Mouse (Mus musculus): ENCODE results near the gene Rpl6.
A peak's percentile ranks its signal among the peaks of the same experiment; 100 is the strongest.
"Not testable (repeated sequence)": the region's sequence is repeated elsewhere in the genome, so short reads cannot be mapped to it uniquely, and the experiment has no call there.

The Rpl6 gene

DNA sequence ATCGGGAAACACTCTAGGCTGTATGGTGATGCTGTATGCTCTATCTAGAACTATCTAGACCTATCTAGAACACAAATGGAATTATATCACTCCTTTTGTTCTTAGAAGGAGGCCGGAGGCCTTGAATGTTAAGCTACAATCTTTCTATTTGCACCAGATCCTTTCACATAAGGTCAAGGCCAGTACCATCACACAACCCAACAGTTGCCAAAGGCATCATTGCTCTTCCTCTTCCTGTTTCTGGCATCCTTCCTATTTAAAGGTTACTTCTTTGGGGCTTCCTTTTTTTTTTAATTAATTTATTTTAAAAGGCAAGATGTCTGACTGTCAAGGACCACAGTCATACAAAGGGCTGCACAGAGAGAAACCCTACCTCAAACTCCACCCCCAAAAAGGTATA is 6.9 kb upstream of the Rpl6 start:
- no peak for DNase-seq (ENCODE audit: low spot score)

DNA sequence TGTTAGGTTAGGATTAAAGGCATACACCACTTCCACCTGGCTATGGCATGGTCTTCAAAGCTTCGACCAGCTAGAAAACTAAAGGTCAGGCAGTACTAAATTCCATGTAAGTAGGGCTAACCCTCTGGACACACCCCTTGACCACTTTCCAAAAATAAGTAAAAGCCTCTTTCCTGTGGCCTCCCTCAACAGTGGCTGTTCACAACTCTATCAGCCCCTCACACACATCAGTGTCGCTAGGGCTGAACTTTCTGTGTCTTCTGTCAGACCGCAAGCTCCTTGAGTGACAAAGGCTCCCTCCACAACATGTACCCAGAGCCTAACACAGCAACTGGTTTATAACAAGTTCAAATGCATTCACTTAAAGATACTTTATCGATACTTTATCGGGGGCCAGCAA is 5.9 kb upstream of the Rpl6 start:
- DNase-seq (ENCODE audit: low spot score) = no peak

- no peak for DNase-seq (ENCODE audit: low spot score)
These were observed 2.5 kb upstream of the Rpl6 start for GRCm38 (mm10) chr5:121201739-121202138.

GRCm38 (mm10) chr5:121202467-121202866 is 1.8 kb upstream of the Rpl6 start:
- no peak for DNase-seq (ENCODE audit: low spot score)

- not testable (repeated sequence) for DNase-seq (ENCODE audit: low spot score)
These were observed 1.4 kb downstream of the Rpl6 start for GRCm38 (mm10) chr5:121205537-121206130.

- DNase-seq (ENCODE audit: low spot score) = no peak
These were observed 2.3 kb downstream of the Rpl6 start for GRCm38 (mm10) chr5:121206540-121206939.

DNA sequence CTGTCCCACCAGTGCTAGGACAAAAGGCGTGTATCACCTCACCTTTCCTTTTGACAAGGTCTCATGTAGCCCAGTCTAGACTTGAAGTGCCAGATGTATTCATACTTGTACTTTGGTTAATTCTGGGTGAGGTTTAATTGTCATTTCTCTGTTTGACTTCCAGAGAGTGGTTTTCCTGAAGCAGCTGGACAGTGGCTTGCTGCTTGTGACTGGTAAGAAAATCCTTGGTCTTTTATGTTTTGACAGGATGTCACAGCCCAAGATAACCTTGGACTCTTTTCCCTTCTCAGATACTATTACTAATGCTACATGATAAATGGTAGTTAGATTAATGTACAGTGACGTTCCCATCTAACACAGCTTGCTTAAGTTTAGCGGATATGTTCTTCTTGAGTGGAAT is 2.7 kb downstream of the Rpl6 start:
- no peak for DNase-seq (ENCODE audit: low spot score)

DNA sequence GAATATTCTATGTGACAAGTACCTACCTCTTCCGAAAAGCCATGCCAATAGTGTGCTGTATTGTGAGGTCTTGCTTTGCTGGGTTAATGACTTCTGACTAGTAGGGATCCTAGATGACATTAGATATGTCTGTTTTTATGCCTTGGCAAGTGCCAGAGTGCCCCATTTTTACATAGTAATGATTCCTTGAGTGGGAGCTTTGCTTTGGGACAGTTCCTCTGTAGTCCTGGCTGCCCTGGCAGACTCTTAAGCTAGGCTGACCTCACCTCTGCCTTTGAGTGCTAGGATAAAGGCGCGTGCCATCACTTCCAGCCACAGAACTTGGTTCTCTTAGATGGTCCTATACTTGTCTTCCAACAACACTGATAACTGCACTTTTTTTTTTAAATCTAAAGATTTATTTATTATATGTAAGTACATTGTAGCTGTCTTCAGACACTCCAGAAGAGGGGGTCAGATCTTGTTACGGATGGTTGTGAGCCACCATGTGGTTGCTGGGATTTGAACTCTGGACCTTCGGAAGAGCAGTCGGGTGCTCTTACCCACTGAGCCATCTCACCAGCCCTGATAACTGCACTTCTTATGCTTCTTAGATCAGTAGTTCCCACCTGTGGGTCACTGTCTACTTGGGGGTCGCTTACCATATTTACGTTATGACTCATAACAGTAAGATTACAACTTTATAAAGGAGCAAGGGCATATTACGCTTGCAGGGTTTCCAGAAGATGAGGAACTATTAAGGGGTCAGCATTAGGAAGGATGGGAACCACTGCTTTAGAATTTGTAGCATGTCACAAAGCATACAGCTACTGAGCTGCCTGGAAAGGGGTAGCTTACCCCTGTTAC is 5.7 kb downstream of the Rpl6 start:
- no peak for DNase-seq (ENCODE audit: low spot score)

GRCm38 (mm10) chr5:121210601-121210924 is 6.3 kb downstream of the Rpl6 start:
- no peak for DNase-seq (ENCODE audit: low spot score)

- DNase-seq (ENCODE audit: low spot score) = no peak
These were observed 7.8 kb downstream of the Rpl6 start for GRCm38 (mm10) chr5:121212108-121212507.

DNA sequence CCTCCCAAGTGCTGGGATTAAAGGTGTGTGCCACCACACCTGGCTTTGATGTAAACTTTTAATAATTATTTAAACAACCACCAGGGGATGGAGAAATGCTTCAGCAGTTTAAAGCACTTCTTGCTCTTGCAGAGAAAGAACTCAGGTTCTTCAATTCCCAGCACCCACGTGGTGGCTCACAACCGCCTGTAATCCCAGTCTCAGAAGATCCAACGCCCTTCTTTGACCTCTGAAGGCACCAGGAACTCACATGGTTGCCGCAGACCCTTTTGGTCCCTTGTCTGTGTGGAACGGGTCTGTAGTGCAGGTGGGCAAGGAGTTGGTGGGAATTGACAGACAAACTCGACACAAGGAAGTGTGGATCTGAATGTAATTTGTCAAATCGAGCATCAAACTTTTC is 10.4 kb downstream of the Rpl6 start:
- DNase-seq (ENCODE audit: low spot score) = no peak

DNA sequence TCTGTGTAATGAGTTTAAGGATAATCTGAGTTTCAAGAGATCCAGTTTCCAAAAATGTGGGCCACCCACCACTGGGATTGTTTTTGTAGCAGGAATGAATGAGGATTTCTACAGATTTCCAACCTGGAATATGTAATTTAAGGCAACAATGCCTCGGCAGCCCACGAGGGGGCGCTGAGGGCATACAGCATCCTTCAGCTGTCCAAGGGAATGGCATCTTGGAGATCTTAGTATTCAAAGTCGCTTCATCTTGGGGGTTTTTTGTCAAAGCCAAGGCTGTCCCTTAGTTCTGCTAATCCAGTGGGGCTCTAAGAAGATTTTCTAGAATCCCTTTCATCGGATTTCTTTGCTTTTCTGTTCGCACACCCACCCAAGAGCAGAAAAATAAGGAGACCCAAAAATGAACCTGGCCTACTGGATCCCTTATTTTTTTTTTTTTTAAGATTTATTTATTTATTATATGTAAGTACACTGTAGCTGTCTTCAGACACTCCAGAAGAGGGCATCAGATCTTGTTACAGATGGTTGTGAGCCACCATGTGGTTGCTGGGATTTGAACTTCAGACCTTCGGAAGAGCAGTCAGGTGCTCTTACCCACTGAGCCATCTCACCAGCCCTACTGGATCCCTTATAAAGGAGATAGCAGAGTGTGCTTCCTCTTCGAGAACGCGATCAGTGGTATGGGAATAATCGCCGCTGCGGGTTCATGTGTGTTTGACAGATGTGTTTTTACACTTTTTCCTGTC is 11.3 kb downstream of the Rpl6 start:
- DNase-seq (ENCODE audit: low spot score) = peak; percentile 81

DNA sequence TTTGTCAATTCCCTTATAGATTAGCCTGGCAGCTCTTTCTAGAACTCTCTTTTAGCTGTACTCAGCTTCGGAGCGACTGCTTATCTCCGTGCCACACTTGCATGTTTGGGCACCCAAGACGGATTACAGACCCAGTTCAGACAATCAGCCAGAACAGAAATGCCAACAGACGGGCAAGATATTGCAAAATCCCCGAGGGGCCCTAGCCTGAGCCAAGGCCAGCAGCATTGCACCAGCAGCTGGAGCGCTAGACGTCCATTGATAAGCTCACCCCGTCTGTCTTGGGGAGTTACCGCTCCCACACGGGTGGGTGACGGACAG is 11.8 kb downstream of the Rpl6 start:
- DNase-seq (ENCODE audit: low spot score) = no peak

GRCm38 (mm10) chr5:121216584-121217312 is 12.5 kb downstream of the Rpl6 start:
- DNase-seq (ENCODE audit: low spot score) = not testable (repeated sequence)

GRCm38 (mm10) chr5:121217313-121217634 is 13.0 kb downstream of the Rpl6 start:
- DNase-seq (ENCODE audit: low spot score) = no peak

DNA sequence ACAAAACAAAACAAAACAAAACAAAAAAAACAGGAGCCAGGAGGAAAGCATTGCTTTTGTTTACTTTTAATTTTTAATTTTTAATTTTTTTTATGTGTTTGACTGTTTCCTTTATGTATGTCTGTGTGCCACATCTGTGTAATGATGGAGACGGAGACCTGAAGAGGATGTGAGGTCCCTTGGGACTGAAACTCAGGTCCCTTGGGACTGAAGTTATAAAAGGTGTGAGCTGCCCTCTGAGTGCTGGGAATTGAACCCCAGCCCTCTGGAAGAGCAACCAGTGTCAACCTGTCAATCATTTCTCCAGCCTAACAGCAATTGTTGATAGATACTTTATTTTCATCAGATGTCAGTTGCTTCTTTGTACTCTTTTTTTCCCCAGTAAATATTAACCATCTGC is 14.9 kb downstream of the Rpl6 start:
- no peak for DNase-seq (ENCODE audit: low spot score)

DNA sequence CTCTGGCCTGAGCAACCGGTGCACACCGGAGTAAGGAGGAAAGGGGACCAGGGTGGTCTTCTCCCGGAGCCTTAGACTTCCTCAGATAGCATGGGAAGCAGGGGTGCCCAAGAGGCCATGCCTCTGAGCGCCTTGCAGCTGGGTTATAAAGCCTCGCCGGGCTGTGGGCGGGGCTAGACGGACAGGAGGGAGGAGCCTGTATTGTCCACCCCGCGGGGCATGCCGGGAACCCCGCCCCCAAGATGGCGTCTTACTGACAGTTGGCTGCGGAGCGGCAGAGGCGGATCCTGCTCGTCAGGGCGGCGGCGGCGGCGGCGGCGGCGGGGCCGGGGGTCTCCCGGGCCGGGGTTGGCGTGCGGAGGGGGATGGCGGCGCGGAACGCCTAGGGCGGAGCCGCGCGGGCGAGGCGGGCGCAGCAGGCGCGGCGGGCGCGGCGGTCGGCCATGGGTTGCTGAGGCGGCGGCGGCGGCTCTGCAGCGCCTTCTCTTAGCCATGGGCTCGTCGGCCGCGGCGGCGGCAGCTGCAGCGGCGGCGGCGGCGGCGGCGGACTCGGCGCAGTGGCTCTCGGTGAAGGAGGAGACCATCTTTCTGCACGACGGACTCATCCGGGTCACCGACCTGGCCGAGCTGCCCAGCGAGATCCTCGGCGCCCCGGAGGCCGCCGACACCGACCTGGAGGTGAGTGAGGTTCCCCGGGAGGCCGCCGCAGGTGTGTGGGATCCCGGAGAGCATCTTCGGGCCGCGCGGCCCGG is 15.9 kb downstream of the Rpl6 start, which contains the start of gene Hectd4:
Hectd4 (plus strand) TSS at position 240 of the 752 bp plus-strand sequence.
- DNase-seq (ENCODE audit: low spot score) = peak; percentile 100

GRCm38 (mm10) chr5:121220732-121221301 is 16.5 kb downstream of the Rpl6 start:
- peak; percentile 54 for DNase-seq (ENCODE audit: low spot score)

DNA sequence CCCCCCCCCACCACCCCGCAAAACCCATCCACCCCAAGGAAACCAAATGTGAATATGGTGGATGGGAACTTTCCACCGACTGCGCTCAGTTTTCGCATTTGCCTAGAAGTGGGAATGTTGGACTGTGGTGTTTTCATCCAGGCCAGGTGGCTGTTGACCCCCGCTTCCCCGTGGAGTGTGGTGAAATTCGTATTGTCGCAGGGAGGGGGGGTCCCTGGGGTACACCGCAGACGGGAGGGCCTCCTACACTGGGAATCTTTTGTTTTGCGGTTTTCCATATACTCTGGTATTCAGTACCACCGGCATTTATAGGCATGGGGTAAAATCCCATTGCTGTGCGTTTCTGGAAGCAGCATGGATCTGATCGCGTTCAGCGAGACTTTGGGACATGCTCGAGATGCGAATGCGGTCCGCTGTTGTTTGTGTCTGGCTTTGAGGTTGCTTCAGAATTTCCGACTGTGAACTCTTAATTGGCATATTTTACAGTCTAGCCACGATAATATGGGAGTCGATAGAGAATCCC is 17.1 kb downstream of the Rpl6 start:
- no peak for DNase-seq (ENCODE audit: low spot score)

DNA sequence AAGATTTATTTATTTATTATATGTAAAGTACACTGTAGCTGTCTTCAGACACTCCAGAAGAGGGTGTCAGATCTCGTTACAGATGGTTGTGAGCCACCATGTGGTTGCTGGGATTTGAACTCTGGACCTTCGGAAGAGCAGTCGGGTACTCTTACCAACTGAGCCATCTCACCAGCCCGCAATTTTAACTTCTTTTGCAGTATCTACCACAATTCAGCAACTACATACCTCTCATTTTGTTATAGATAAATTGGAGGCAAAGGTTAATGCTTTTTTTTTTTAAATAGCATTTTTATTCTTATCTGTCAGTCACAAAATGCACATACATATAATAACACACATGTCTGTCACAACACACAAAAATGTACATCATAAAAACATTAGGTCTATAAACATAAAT is 19.7 kb downstream of the Rpl6 start:
- not testable (repeated sequence) for DNase-seq (ENCODE audit: low spot score)

- no peak for DNase-seq (ENCODE audit: low spot score)
These were observed 20.6 kb downstream of the Rpl6 start for GRCm38 (mm10) chr5:121224856-121225255.

All from testis, postnatal 10 days (tissue).